Mouse (Mus musculus): ENCODE measurements around the gene Nap1l1. TPM values are rescaled to one million over a fixed set of nuclear protein-coding genes. Genes with fewer than 3 reads are reported as not detected.
A peak's percentile ranks its signal among the peaks of the same experiment; 100 is the strongest.

The Nap1l1 gene
- polyA plus RNA-seq, 1 experiment from 2014 or later: 166 TPM

GRCm38 (mm10) chr10:111458088-111458487, 14.9 kb upstream of the Nap1l1 start:
- 0 out of 2 replicates have a peak, but pooled peaks cover 3% of the 10 kb centered on the region for H3K4me1 ChIP-seq (replicated peaks)
- H3K9me3 ChIP-seq (replicated peaks): no peaks in the 10 kb centered on the region
- H3K9ac ChIP-seq: no peak overlapping the region
- no peak overlapping the region for H3K27ac ChIP-seq (ENCODE audit: poor library complexity, severe bottlenecking)
- no peak overlapping the region for H3K4me3 ChIP-seq
- H3K4me2 ChIP-seq: no peak overlapping the region
- 76% methylated on average over 7 of the region's 7 CpGs for WGBS
- ATAC-seq (ENCODE audit: insufficient number of reproducible peaks, low FRiP score): no peak
- no peaks in the 10 kb centered on the region for H3K36me3 ChIP-seq
- H3K27me3 ChIP-seq (replicated peaks): no peaks in the 10 kb centered on the region

GRCm38 (mm10) chr10:111459040-111459439, 14.0 kb upstream of the Nap1l1 start:
- Histone ChIP-seq H3K27me3 (replicated peaks) (no peaks in the 10 kb centered on the region), H3K4me3 (no peak overlapping the region), H3K27ac (ENCODE audit: poor library complexity, severe bottlenecking) (no peak overlapping the region), H3K9ac (no peak overlapping the region), H3K4me2 (no peak overlapping the region), H3K9me3 (replicated peaks) (no peaks in the 10 kb centered on the region), H3K4me1 (replicated peaks) (0 out of 2 replicates have a peak, but pooled peaks cover 3% of the 10 kb centered on the region), H3K36me3 (no peaks in the 10 kb centered on the region)
- ATAC-seq (ENCODE audit: insufficient number of reproducible peaks, low FRiP score): no peak
- WGBS: 83% methylated on average over 9 of the region's 9 CpGs

- Histone ChIP-seq H3K4me3 (no peak overlapping the region), H3K27me3 (replicated peaks) (no peaks in the 10 kb centered on the region), H3K9me3 (replicated peaks) (no peaks in the 10 kb centered on the region), H3K4me1 (replicated peaks) (0 out of 2 replicates have a peak, but pooled peaks cover 3% of the 10 kb centered on the region), H3K4me2 (no peak overlapping the region), H3K36me3 (no peaks in the 10 kb centered on the region), H3K27ac (ENCODE audit: poor library complexity, severe bottlenecking) (no peak overlapping the region), H3K9ac (no peak overlapping the region)
- ATAC-seq (ENCODE audit: insufficient number of reproducible peaks, low FRiP score): no peak
- 85% methylated on average over 3 of the region's 3 CpGs for WGBS
These were observed 13.1 kb upstream of the Nap1l1 start for GRCm38 (mm10) chr10:111459874-111460273.

- Histone ChIP-seq H3K27me3 (replicated peaks) (no peaks in the 10 kb centered on the region), H3K4me1 (replicated peaks) (0 out of 2 replicates have a peak, but pooled peaks cover 3% of the 10 kb centered on the region), H3K36me3 (no peaks in the 10 kb centered on the region), H3K4me2 (no peak overlapping the region), H3K9me3 (replicated peaks) (no peaks in the 10 kb centered on the region), H3K27ac (ENCODE audit: poor library complexity, severe bottlenecking) (no peak overlapping the region), H3K4me3 (no peak overlapping the region), H3K9ac (no peak overlapping the region)
- no peak for ATAC-seq (ENCODE audit: insufficient number of reproducible peaks, low FRiP score)
- 39% methylated on average over 4 of the region's 4 CpGs for WGBS
These were observed 12.6 kb upstream of the Nap1l1 start for GRCm38 (mm10) chr10:111460381-111460780.

- H3K27ac ChIP-seq (ENCODE audit: poor library complexity, severe bottlenecking): no peak overlapping the region
- no peak overlapping the region for H3K4me3 ChIP-seq
- H3K9me3 ChIP-seq (replicated peaks): no peaks in the 10 kb centered on the region
- ATAC-seq (ENCODE audit: insufficient number of reproducible peaks, low FRiP score): no peak
- H3K4me2 ChIP-seq: no peak overlapping the region
- H3K36me3 ChIP-seq: no peaks in the 10 kb centered on the region
- H3K4me1 ChIP-seq (replicated peaks): no peaks in the 10 kb centered on the region
- no peak overlapping the region for H3K9ac ChIP-seq
- 83% methylated on average over 1 of the region's 1 CpGs for WGBS
- H3K27me3 ChIP-seq (replicated peaks): no peaks in the 10 kb centered on the region
These were observed 8.2 kb upstream of the Nap1l1 start for GRCm38 (mm10) chr10:111464833-111465232.

- Histone ChIP-seq H3K27me3 (replicated peaks) (no peaks in the 10 kb centered on the region), H3K27ac (ENCODE audit: poor library complexity, severe bottlenecking) (no peak overlapping the region), H3K9ac (no peak overlapping the region), H3K9me3 (replicated peaks) (no peaks in the 10 kb centered on the region), H3K4me2 (no peak overlapping the region), H3K36me3 (no peaks in the 10 kb centered on the region), H3K4me1 (replicated peaks) (no peaks in the 10 kb centered on the region), H3K4me3 (no peak overlapping the region)
- WGBS: 42% methylated on average over 2 of the region's 2 CpGs
- ATAC-seq (ENCODE audit: insufficient number of reproducible peaks, low FRiP score): no peak
These were observed 7.6 kb upstream of the Nap1l1 start for GRCm38 (mm10) chr10:111465409-111465808.

- no peak for ATAC-seq (ENCODE audit: insufficient number of reproducible peaks, low FRiP score)
- Histone ChIP-seq H3K27me3 (replicated peaks) (no peaks in the 10 kb centered on the region), H3K4me1 (replicated peaks) (peaks cover 14% of the 10 kb centered on the region), H3K27ac (ENCODE audit: poor library complexity, severe bottlenecking) (no peak overlapping the region), H3K9me3 (replicated peaks) (no peaks in the 10 kb centered on the region), H3K4me2 (no peak overlapping the region), H3K36me3 (peaks cover 6% of the 10 kb centered on the region), H3K4me3 (no peak overlapping the region), H3K9ac (no peak overlapping the region)
- 78% methylated on average over 9 of the region's 9 CpGs for WGBS
These were observed 1.9 kb upstream of the Nap1l1 start for GRCm38 (mm10) chr10:111471166-111471565.

GRCm38 (mm10) chr10:111473511-111474371, 718 bp downstream of the Nap1l1 start:
- H3K27ac ChIP-seq (ENCODE audit: poor library complexity, severe bottlenecking): peak overlapping the region; percentile 90
- H3K36me3 ChIP-seq: peaks cover 6% of the 10 kb centered on the region
- WGBS: under 1% methylated on average over 55 of the region's 58 CpGs
- peak; percentile 77 for ATAC-seq (ENCODE audit: insufficient number of reproducible peaks, low FRiP score)
- H3K9me3 ChIP-seq (replicated peaks): no peaks in the 10 kb centered on the region
- peak overlapping the region; percentile 99 for H3K9ac ChIP-seq
- H3K4me2 ChIP-seq: peak overlapping the region; percentile 72
- no peaks in the 10 kb centered on the region for H3K27me3 ChIP-seq (replicated peaks)
- H3K4me3 ChIP-seq: peak overlapping the region; percentile 97
- H3K4me1 ChIP-seq (replicated peaks): peaks cover 21% of the 10 kb centered on the region

- no peaks in the 10 kb centered on the region for H3K27me3 ChIP-seq (replicated peaks)
- no peaks in the 10 kb centered on the region for H3K9me3 ChIP-seq (replicated peaks)
- peaks cover 21% of the 10 kb centered on the region for H3K4me1 ChIP-seq (replicated peaks)
- no peak overlapping the region for H3K9ac ChIP-seq
- H3K4me2 ChIP-seq: no peak overlapping the region
- peaks cover 14% of the 10 kb centered on the region for H3K36me3 ChIP-seq
- H3K27ac ChIP-seq (ENCODE audit: poor library complexity, severe bottlenecking): no peak overlapping the region
- ATAC-seq (ENCODE audit: insufficient number of reproducible peaks, low FRiP score): no peak
- WGBS: 65% methylated on average over 4 of the region's 4 CpGs
- no peak overlapping the region for H3K4me3 ChIP-seq
These were observed 3.3 kb downstream of the Nap1l1 start for GRCm38 (mm10) chr10:111476301-111476700.

GRCm38 (mm10) chr10:111476989-111477510, 4.0 kb downstream of the Nap1l1 start:
- H3K36me3 ChIP-seq: peaks cover 22% of the 10 kb centered on the region
- no peaks in the 10 kb centered on the region for H3K27me3 ChIP-seq (replicated peaks)
- ATAC-seq (ENCODE audit: insufficient number of reproducible peaks, low FRiP score): no peak
- no peak overlapping the region for H3K9ac ChIP-seq
- no peak overlapping the region for H3K4me3 ChIP-seq
- H3K27ac ChIP-seq (ENCODE audit: poor library complexity, severe bottlenecking): no peak overlapping the region
- peaks cover 21% of the 10 kb centered on the region for H3K4me1 ChIP-seq (replicated peaks)
- WGBS: 85% methylated on average over 6 of the region's 6 CpGs
- H3K9me3 ChIP-seq (replicated peaks): no peaks in the 10 kb centered on the region
- H3K4me2 ChIP-seq: no peak overlapping the region

- Histone ChIP-seq H3K27me3 (replicated peaks) (no peaks in the 10 kb centered on the region), H3K27ac (ENCODE audit: poor library complexity, severe bottlenecking) (no peak overlapping the region), H3K4me2 (no peak overlapping the region), H3K9ac (no peak overlapping the region), H3K36me3 (peaks cover 36% of the 10 kb centered on the region), H3K4me1 (replicated peaks) (peaks cover 23% of the 10 kb centered on the region), H3K9me3 (replicated peaks) (no peaks in the 10 kb centered on the region), H3K4me3 (no peak overlapping the region)
- ATAC-seq (ENCODE audit: insufficient number of reproducible peaks, low FRiP score): no peak
- 83% methylated on average over 5 of the region's 5 CpGs for WGBS
These were observed 6.6 kb downstream of the Nap1l1 start for GRCm38 (mm10) chr10:111479599-111479998.

All from heart, embryonic 12.5 days (tissue).